Mouse (Mus musculus): ENCODE measurements at regions not wholly inside any gene's neighbourhood (a gene's known extent, or its start where the extent isn't known, plus 50 kb on each side); places are given as distances from the start of the nearest gene placed in this dataset.

GRCm38 (mm10) chr15:36679577-36679976 is 328.0 kb downstream of the Zfp706 start:
- DNase-seq (ENCODE audit: low read depth in 2 of 2, low spot score in 2 of 2), result no peak

GRCm38 (mm10) chr15:36669748-36670147 is 337.8 kb downstream of the Zfp706 start:
- no peak for DNase-seq (ENCODE audit: low read depth in 2 of 2, low spot score in 2 of 2)

- peak; percentile 44 to 48 for DNase-seq (ENCODE audit: low read depth in 2 of 2, low spot score in 2 of 2)
Observed at GRCm38 (mm10) chr15:36666566-36666965, 341.0 kb downstream of the Zfp706 start.

- no peak for DNase-seq (ENCODE audit: low read depth in 2 of 2, low spot score in 2 of 2)
Observed at GRCm38 (mm10) chr15:36664391-36664790, 343.2 kb downstream of the Zfp706 start.

GRCm38 (mm10) chr15:36660986-36661385 is 346.6 kb downstream of the Zfp706 start:
- no peak for DNase-seq (ENCODE audit: low read depth in 2 of 2, low spot score in 2 of 2)

Data from CD8-positive naive resting alpha-beta T cell, adult 2 months (primary cell).